Mouse (Mus musculus) liver, embryonic 14.5 days (tissue): ENCODE results near the gene Dlg1.

Source experiments
- CTCF ChIP-seq: IDR thresholded peaks from 2 replicates; pipeline ENCODE4 v1.5.1; 2016; ENCODE audit warnings: antibody characterized with exemption, low read depth, control low read depth
- EP300 ChIP-seq: IDR thresholded peaks from 2 replicates; pipeline ENCODE4 v1.6.1; 2016; ENCODE audit warnings: antibody characterized with exemption, low read depth

DNA sequence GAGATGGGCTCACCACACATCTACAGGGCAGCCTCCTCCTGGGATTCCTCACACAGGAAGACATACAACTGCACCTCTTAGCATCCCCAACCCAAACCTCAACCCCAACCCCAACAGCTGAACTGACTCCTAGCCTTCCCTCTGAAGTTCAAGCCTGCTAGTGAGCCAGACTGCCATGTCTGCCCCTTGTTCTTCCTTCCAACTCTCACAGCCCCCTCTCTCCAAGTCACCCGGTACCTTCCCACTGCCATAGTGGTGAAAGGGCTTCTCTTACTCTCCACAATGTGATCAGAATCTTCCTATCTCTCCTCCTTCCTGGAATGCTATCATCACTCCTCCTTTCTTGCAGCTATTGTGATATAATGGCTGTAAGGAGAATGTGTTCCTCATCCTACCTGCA is 40.9 kb upstream of the Dlg1 start:
- TF ChIP-seq EP300, result no peak
- no peak for TF ChIP-seq CTCF
